Mouse (Mus musculus) bone marrow macrophage, adult 2 months (primary cell): ENCODE data around the gene Banp.

Experiments used
- CTCF ChIP-seq: IDR thresholded peaks from 2 replicates; pipeline ENCODE4 v1.5.1; 2012; ENCODE audit warnings: low read depth, mild to moderate bottlenecking, low read length, moderate library complexity
- POLR2A ChIP-seq: IDR thresholded peaks from 2 replicates; pipeline ENCODE4 v1.6.1; 2012; ENCODE audit warnings: mild to moderate bottlenecking, low read depth, low read length, borderline replicate concordance

DNA sequence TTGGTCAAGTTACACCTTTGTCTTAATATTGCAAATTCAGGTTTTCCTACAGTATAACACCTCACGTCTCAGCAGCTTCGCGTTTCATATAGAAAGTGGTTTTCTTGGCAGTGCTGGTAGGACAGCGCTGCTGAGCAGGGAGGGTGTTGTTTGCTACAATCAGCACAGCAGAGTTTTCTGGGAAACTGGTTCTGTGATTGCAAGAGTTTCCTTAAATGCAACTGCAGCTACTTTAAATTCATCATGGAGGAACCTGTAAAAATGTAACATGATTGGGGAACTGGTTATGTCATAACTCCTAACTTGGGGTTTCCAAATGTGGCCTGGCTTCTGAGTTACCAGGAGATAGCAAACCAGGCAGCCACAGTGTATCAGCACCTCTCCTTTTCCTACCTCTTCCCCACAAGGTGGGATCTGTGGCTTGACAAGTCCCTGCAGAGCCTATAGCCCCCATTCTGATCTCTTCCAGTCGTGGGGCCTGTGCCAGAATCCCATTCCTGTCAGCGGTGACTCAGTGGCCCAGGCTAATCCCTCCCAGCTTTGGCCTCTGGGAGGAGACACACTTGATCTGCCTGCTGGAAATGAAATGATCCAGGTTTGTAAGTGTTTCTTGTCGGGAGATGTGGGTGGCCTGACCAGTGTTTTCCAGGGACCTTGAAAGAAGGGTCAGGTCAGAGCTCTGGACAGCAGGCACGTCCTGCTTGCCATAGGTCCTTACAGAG, 70.7 kb downstream of the Banp start:
- TF ChIP-seq POLR2A (no peak), CTCF (no peak)
